Mouse (Mus musculus) adrenal gland, adult 18-20 months (tissue): ENCODE results near the gene Gclm. TPM values are rescaled to one million over a fixed set of nuclear protein-coding genes. Genes with fewer than 3 reads are reported as not detected.
"Not testable (repeated sequence)": the region's sequence is repeated elsewhere in the genome, so short reads cannot be mapped to it uniquely, and the experiment has no call there.

ENCODE experiments used
- DNase-seq, 2 experiments: peaks; one replicate each; pipeline ENCODE4 v3.0.0; 2021 to 2022; ENCODE audit warnings: low spot score in 2 of 2
- total RNA-seq, 2 experiments: library from RNA; stranded (reverse); gene quantifications; 1 replicate in 1 of 2; 2 replicates in 1 of 2; pipeline ENCODE4 v1.2.3; 2021

The Gclm gene
- total RNA-seq, 2 experiments from 2014 or later = 82.6 to 110 TPM

- not testable (repeated sequence) for DNase-seq
Measured at GRCm38 (mm10) chr3:122226972-122227371, 18.4 kb upstream of the Gclm start.

GRCm38 (mm10) chr3:122235772-122236171 is 9.6 kb upstream of the Gclm start:
- DNase-seq = no peak

- no peak for DNase-seq
Measured at GRCm38 (mm10) chr3:122242876-122243275, 2.5 kb upstream of the Gclm start.

- no peak for DNase-seq
Measured at GRCm38 (mm10) chr3:122243416-122244167, 1.8 kb upstream of the Gclm start.

- no peak for DNase-seq
Measured at GRCm38 (mm10) chr3:122244759-122245158, 598 bp upstream of the Gclm start.

- DNase-seq = peak in 1 of 2 experiments; percentile 57
Measured at GRCm38 (mm10) chr3:122245878-122246332, 548 bp downstream of the Gclm start.

- no peak for DNase-seq
Measured at GRCm38 (mm10) chr3:122246406-122246805, 1.0 kb downstream of the Gclm start.

GRCm38 (mm10) chr3:122246986-122247767 is 1.8 kb downstream of the Gclm start:
- no peak for DNase-seq

GRCm38 (mm10) chr3:122247768-122248100 is 2.4 kb downstream of the Gclm start:
- no peak for DNase-seq

GRCm38 (mm10) chr3:122252466-122253253 is 7.3 kb downstream of the Gclm start:
- DNase-seq = no peak

- not testable (repeated sequence) for DNase-seq
Measured at GRCm38 (mm10) chr3:122254050-122254449, 8.7 kb downstream of the Gclm start.

- no peak for DNase-seq
Measured at GRCm38 (mm10) chr3:122269986-122270385, 24.6 kb downstream of the Gclm start.

GRCm38 (mm10) chr3:122272565-122272964 is 27.2 kb downstream of the Gclm start:
- DNase-seq = not testable (repeated sequence)

- no peak for DNase-seq
Measured at GRCm38 (mm10) chr3:122273407-122274240, 28.3 kb downstream of the Gclm start.

GRCm38 (mm10) chr3:122274241-122275024 is 29.1 kb downstream of the Gclm start, which contains the start of gene Dnttip2:
TSS of gene Dnttip2 (plus strand) at chr3:122274388.
- DNase-seq = peak; percentile 86 to 88

- no peak for DNase-seq
Measured at GRCm38 (mm10) chr3:122275111-122275510, 29.8 kb downstream of the Gclm start.

GRCm38 (mm10) chr3:122287195-122287594 is 41.8 kb downstream of the Gclm start:
- no peak for DNase-seq

- DNase-seq = no peak
Measured at GRCm38 (mm10) chr3:122288613-122289195, 43.3 kb downstream of the Gclm start.

- DNase-seq = not testable (repeated sequence)
Measured at GRCm38 (mm10) chr3:122289344-122289743, 44.0 kb downstream of the Gclm start.
